Mouse (Mus musculus) stomach, embryonic 16.5 days (tissue): ENCODE measurements at regions not wholly inside any gene's neighbourhood (a gene's known extent, or its start where the extent isn't known, plus 50 kb on each side); places are given as distances from the start of the nearest gene placed in this dataset.

Experiments
- ATAC-seq: fragments of 200-750 bp; cut with Nextera tagmentation; 2 replicates; pipeline ENCODE4 v1.8.0; 2017; ENCODE audit warnings: moderate number of reproducible peaks, moderate TSS enrichment; ENCODE audit not compliant: insufficient read depth, low FRiP score
- H3K27ac ChIP-seq: fragments of 300-500 bp; sonication (generic); 2 replicates; pipeline ENCODE4 v1.5.1; 2014; ENCODE audit warnings: low read length
- H3K27me3 ChIP-seq: fragments of 300-500 bp; sonication (generic); 2 replicates; pipeline ENCODE4 v1.6.1; 2014; ENCODE audit warnings: low read length, control low read depth, mixed read lengths; ENCODE audit not compliant: control insufficient read depth, insufficient read depth
- H3K36me3 ChIP-seq: fragments of 300-500 bp; sonication (generic); 2 replicates; pipeline ENCODE4 v1.6.1; 2014; ENCODE audit warnings: low read length; ENCODE audit not compliant: control insufficient read depth, insufficient read depth
- H3K4me1 ChIP-seq: fragments of 300-500 bp; sonication (generic); 2 replicates; pipeline ENCODE4 v1.6.1; 2014; ENCODE audit warnings: low read length, control low read depth, mixed read lengths; ENCODE audit not compliant: control insufficient read depth, insufficient read depth
- H3K4me2 ChIP-seq: fragments of 300-500 bp; sonication (generic); 2 replicates; pipeline ENCODE4 v1.6.1; 2014; ENCODE audit warnings: low read depth, low read length, mixed read lengths
- H3K4me3 ChIP-seq: fragments of 300-500 bp; sonication (generic); replicated peaks from 2 replicates; pipeline ENCODE4 v1.5.1; 2014; ENCODE audit warnings: mild to moderate bottlenecking, low read length
- H3K9ac ChIP-seq: fragments of 300-500 bp; sonication (generic); 2 replicates; pipeline ENCODE4 v1.6.1; 2014; ENCODE audit warnings: low read length
- H3K9me3 ChIP-seq: fragments of 300-500 bp; sonication (generic); replicated peaks from 2 replicates; pipeline ENCODE4 v1.6.1; 2016; ENCODE audit warnings: low read length, control low read depth; ENCODE audit not compliant: control insufficient read depth
- WGBS: fragments of 180-500 bp; shearing (Covaris S2); extraction: QIAGEN DNeasy Blood & Tissue Kit; methylation state at CpG from one replicate; pipeline ENCODE4 v1.1.7; 2014; 5-methylcytosine and 5-hydroxymethylcytosine counted together

GRCm38 (mm10) chr14:120721593-120722461 lies 189.2 kb upstream of the Ipo5 start:
- H3K9me3 ChIP-seq: no peaks in the 10 kb centered on the region
- H3K4me2 ChIP-seq: no peak overlapping the region
- H3K4me1 ChIP-seq: peaks cover 4% of the 10 kb centered on the region; the same call in 1 of the 2 replicates
- WGBS: 72% methylated on average over 6 of the region's 6 CpGs
- H3K27me3 ChIP-seq: no peaks in the 10 kb centered on the region
- no peak overlapping the region for H3K4me3 ChIP-seq
- H3K36me3 ChIP-seq: no peaks in the 10 kb centered on the region
- no peak overlapping the region for H3K9ac ChIP-seq
- H3K27ac ChIP-seq: no peak overlapping the region
- ATAC-seq: no peak

- Histone ChIP-seq H3K27ac (no peak overlapping the region), H3K9me3 (no peaks in the 10 kb centered on the region), H3K4me1 (peaks cover 4% of the 10 kb centered on the region; the same call in 1 of the 2 replicates), H3K36me3 (no peaks in the 10 kb centered on the region), H3K4me2 (no peak overlapping the region), H3K9ac (no peak overlapping the region), H3K4me3 (no peak overlapping the region), H3K27me3 (no peaks in the 10 kb centered on the region)
- ATAC-seq: no peak
- 50% methylated on average over 6 of the region's 6 CpGs for whole genome bisulfite sequencing
Observed at GRCm38 (mm10) chr14:120722546-120723112, 188.4 kb upstream of the Ipo5 start.

DNA sequence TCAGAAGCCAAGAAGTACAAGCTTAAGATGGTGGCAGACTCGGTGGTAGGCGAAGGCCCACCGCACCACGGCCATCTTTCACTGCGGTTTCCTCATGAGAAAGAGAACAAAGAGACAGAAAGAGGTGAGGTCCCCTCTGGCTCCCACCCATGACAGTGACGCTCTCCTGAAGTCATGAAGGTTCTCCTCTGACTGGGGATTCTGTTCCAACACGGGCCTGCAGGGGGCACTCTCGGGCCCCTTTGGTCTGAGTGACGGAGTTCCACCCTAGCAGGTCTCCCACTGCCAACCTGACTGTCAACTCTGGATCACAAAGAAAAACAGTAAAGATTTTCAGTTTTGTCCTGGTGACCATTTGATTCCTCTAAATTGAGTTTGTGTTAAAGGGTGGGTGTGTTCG lies 182.9 kb upstream of the Ipo5 start:
- H3K9me3 ChIP-seq: no peaks in the 10 kb centered on the region
- H3K9ac ChIP-seq: no peak overlapping the region
- 89% methylated on average over 10 of the region's 10 CpGs for WGBS
- no peaks in the 10 kb centered on the region for H3K36me3 ChIP-seq
- H3K27ac ChIP-seq: no peak overlapping the region
- no peak overlapping the region for H3K4me3 ChIP-seq
- ATAC-seq: no peak
- no peak overlapping the region for H3K4me2 ChIP-seq
- H3K4me1 ChIP-seq: no peaks in the 10 kb centered on the region
- no peaks in the 10 kb centered on the region for H3K27me3 ChIP-seq

GRCm38 (mm10) chr14:120730226-120730625 lies 180.8 kb upstream of the Ipo5 start:
- H3K27me3 ChIP-seq: no peaks in the 10 kb centered on the region
- H3K4me2 ChIP-seq: no peak overlapping the region
- no peak overlapping the region for H3K4me3 ChIP-seq
- no peak for ATAC-seq
- no peak overlapping the region for H3K9ac ChIP-seq
- WGBS: 28% methylated on average over 3 of the region's 3 CpGs
- no peaks in the 10 kb centered on the region for H3K4me1 ChIP-seq
- no peaks in the 10 kb centered on the region for H3K9me3 ChIP-seq
- H3K27ac ChIP-seq: no peak overlapping the region
- no peaks in the 10 kb centered on the region for H3K36me3 ChIP-seq

DNA sequence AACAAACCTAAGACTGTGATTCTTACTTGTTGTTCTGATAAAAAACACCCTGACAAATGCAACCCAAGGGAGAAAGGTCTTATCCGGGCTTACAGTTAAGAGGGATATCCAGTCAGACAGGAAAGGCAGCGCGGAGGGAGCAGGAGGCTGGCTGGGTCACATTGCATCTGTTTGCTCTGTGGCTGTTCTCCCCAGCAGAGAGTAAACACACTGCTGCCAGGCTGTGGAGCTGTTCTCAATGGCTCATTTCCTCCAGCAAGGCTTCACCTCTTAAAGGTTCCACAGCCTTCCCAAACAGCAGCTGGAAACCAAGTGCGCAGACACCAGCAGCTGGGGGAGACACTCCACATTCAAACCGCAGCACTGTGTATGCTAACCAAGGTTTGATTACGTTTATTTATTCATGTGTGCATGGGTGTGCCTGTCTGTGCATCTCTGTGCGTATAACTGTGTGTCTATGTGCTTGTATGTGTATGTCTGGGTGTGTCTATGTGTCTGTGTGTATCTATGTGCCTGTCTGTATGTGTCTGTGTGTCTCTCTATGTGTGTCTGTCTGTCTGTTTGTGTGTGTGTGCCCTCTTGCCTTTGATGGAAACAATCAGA lies 179.2 kb upstream of the Ipo5 start:
- no peak overlapping the region for H3K9ac ChIP-seq
- ATAC-seq: no peak
- H3K27ac ChIP-seq: no peak overlapping the region
- no peaks in the 10 kb centered on the region for H3K4me1 ChIP-seq
- no peaks in the 10 kb centered on the region for H3K27me3 ChIP-seq
- no peak overlapping the region for H3K4me3 ChIP-seq
- H3K9me3 ChIP-seq: no peaks in the 10 kb centered on the region
- no peaks in the 10 kb centered on the region for H3K36me3 ChIP-seq
- no peak overlapping the region for H3K4me2 ChIP-seq
- 37% methylated on average over 7 of the region's 7 CpGs for WGBS

- Histone ChIP-seq H3K4me3 (no peak overlapping the region), H3K4me2 (no peak overlapping the region)
- WGBS: 57% methylated on average over 15 of the region's 15 CpGs
Observed at GRCm38 (mm10) chr14:120732400-120733138, 178.5 kb upstream of the Ipo5 start.

GRCm38 (mm10) chr14:120741492-120742054 lies 169.5 kb upstream of the Ipo5 start:
- no peaks in the 10 kb centered on the region for H3K4me1 ChIP-seq
- 74% methylated on average over 5 of the region's 5 CpGs for WGBS
- no peak overlapping the region for H3K4me2 ChIP-seq
- no peaks in the 10 kb centered on the region for H3K27me3 ChIP-seq
- no peak for ATAC-seq
- no peak overlapping the region for H3K27ac ChIP-seq
- H3K36me3 ChIP-seq: no peaks in the 10 kb centered on the region
- no peaks in the 10 kb centered on the region for H3K9me3 ChIP-seq
- no peak overlapping the region for H3K9ac ChIP-seq
- H3K4me3 ChIP-seq: no peak overlapping the region

More at GRCm38 (mm10) chr14:120732400-120733138, 178.5 kb upstream of the Ipo5 start:
- Histone ChIP-seq H3K27me3 (no peaks in the 10 kb centered on the region), H3K9ac (no peak overlapping the region), H3K9me3 (no peaks in the 10 kb centered on the region), H3K4me1 (no peaks in the 10 kb centered on the region), H3K36me3 (no peaks in the 10 kb centered on the region), H3K27ac (no peak overlapping the region)
- no peak for ATAC-seq

DNA sequence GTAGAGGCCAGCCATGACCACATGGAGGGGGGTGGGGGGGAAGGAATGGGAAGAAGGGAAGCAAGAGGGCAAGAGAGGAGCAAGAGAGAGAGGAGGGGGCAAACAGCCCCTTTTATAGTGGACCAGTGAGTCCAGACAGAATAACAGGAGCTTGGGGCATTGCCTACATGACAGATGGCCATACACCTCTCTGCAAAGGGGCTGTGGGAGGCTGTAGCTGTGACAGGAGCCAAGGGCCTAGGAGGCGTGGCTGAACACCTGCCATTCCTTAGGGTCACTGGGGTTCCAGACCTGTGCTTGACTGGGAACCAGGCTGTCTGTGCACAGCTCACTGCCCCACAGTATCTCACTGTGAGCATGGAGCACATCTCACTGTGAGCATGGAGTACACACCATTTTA lies 157.0 kb upstream of the Ipo5 start:
- WGBS: 76% methylated on average over 1 of the region's 1 CpGs
- no peak overlapping the region for H3K9ac ChIP-seq
- H3K4me1 ChIP-seq: no peaks in the 10 kb centered on the region
- no peaks in the 10 kb centered on the region for H3K9me3 ChIP-seq
- ATAC-seq: no peak
- no peak overlapping the region for H3K27ac ChIP-seq
- H3K4me3 ChIP-seq: no peak overlapping the region
- no peak overlapping the region for H3K4me2 ChIP-seq
- H3K36me3 ChIP-seq: no peaks in the 10 kb centered on the region
- H3K27me3 ChIP-seq: no peaks in the 10 kb centered on the region
